Mouse (Mus musculus) E14TG2a.4 (cell line): ENCODE results near the gene Rprd1b.

Source experiments
- CTCF ChIP-seq: conservative IDR thresholded peaks from 2 replicates; pipeline ENCODE4 v1.5.1; 2014; ENCODE audit warnings: low read length
- NANOG ChIP-seq: IDR thresholded peaks from 2 replicates; pipeline ENCODE4 v1.6.1; 2014; ENCODE audit warnings: borderline replicate concordance, low read length, mixed read lengths
- POU5F1 ChIP-seq: IDR thresholded peaks from 2 replicates; pipeline ENCODE4 v1.6.1; 2014; ENCODE audit warnings: low read length, borderline replicate concordance

GRCm38 (mm10) chr2:158174438-158174837 is 146.1 kb downstream of the Rprd1b start:
- TF ChIP-seq CTCF (no peak), POU5F1 (no peak), NANOG (no peak)
